Mouse (Mus musculus) yolk sac, embryonic 10.5 days (tissue): ENCODE data around the gene Tmem14a.
A peak's percentile ranks its signal among the peaks of the same experiment; 100 is the strongest.
"Not testable (repeated sequence)": the region's sequence is repeated elsewhere in the genome, so short reads cannot be mapped to it uniquely, and the experiment has no call there.

Experiments
- DNase-seq: peaks from one replicate; pipeline ENCODE4 v3.0.0-alpha.2; 2017; ENCODE audit warnings: low spot score

The Tmem14a gene

GRCm38 (mm10) chr1:21218489-21218919 is at the start of gene Tmem14a:
TSS of gene Tmem14a (plus strand) at chr1:21218575.
- peak; percentile 87 for DNase-seq

GRCm38 (mm10) chr1:21185196-21185595 is 33.2 kb upstream of the Tmem14a start:
- DNase-seq: no peak

- DNase-seq: no peak
These were observed 12.1 kb upstream of the Tmem14a start for GRCm38 (mm10) chr1:21206241-21206640.

DNA sequence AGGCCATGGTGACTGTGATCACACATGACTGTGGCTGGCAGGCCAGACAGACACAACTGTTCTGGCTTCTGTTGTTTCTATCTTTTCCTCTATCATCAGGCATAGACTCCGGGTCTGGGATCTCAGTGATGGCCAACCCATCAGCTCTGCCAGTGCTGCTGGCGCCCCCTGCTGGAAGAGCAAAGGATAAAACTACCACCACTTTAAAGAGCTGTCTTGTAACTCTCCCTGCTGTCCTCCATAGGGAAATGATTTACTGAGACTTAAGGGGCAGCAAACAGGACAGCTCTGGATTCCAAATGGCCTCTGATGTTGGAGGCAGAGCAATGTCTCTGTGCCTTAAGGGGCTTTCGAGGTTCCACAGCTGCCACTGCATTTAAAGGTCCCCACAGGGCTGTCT is 4.8 kb upstream of the Tmem14a start:
- not testable (repeated sequence) for DNase-seq

GRCm38 (mm10) chr1:21213991-21214692 is 4.2 kb upstream of the Tmem14a start:
- DNase-seq: not testable (repeated sequence)

GRCm38 (mm10) chr1:21227756-21228395 is 9.5 kb downstream of the Tmem14a start:
- DNase-seq: no peak

DNA sequence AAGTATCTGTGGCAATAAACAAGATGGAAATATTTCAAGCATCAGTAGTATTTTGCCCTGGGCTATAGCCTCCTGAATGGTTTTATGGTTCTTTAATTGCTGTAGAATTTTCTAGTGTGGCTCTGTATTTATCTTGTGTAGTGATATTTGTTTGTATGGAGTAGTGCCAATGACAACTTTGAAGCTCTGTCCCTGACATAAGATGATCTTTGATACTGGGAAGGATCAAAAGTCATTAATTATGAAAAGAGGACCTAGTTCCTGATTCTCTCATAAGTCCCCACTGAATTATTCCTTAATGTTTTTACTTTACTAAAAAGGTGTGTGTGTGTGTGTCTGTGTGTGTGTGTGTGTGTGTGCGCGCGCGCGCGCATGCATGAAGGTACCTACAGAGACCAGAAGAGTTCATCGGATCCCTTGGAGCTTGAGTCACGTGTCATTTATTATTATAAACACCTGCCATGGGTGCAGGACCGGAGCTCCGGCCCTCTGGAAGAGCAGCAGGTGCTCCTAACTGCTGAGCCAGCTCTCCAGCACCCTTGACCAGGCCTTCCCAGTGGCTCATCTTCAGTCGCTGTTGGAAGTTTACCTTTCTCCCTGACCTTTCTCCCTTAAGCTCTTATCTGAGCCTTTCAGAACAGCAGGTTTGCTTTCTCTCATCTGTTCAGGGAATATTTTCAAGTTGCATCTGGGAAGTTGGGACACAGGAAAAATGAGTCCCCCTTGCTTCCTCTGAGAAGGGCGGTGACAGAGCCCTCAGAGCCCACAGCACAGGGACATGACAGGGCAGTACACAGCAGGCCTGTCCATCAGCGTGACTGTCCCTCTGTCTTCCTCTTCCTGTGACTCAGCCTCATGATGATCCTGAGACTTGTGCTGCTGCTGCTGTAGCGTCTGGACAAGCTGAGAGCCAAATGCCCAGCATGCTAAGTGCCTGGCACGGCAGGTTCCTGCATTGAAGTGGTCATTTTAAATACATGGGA is 10.7 kb downstream of the Tmem14a start:
- peak; percentile 62 for DNase-seq

DNA sequence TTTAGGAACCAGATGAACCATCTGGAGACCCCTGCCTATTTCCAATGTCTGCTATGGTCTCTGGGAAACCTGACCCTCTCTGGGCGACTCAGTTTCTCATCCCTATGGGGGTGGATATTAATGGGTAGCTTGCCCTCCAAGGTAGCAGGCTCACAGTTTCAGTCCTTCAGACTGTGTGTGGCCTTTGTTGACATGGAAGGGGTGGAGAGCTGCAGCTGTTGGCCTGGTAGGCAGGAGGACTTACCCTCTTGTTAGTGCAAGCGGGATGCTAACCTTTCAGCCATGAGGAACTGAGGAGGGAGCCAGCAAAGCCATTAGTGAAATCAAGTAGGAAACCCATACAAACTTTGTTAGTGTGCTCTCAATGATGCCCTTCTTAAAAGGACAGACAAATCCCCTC is 12.0 kb downstream of the Tmem14a start:
- DNase-seq: no peak

GRCm38 (mm10) chr1:21231744-21232464 is 13.5 kb downstream of the Tmem14a start:
- DNase-seq: no peak

DNA sequence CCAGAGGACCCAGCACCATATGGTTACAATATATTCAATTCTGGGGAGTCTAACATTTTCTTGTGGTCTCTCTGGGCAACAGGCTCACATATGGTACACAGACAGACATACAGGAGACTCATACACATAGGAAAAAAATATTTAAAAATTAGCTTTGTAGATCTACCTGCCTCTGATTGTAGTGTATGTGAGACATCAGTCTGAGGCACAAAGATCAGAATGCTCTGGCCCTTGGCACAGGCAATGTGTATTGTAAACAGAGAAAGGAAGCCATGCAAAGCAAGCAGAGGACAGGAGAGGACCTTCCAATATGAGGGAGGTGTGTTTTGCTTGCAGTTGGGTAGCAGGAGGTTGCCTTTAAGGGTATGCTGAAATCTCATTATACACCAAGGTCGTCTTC is 14.1 kb downstream of the Tmem14a start:
- DNase-seq: no peak

DNA sequence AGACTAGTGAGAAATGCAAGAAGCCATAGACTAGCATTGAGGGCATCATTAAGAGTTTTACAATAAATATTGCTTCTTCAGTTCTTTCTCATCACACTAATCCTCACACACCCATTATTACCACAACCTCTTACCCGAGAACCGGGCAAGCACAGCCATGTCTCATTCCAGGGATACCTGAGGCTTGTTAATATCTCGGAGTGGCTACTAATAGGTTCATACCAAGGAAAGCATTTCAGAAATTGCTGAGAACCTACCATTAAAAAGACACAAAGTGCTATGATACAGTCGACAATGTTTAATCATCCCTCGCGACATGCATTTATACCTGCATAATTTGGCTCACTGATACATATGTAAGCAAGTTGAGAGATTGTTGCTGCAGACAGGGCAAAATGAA is 17.0 kb downstream of the Tmem14a start:
- DNase-seq: no peak

DNA sequence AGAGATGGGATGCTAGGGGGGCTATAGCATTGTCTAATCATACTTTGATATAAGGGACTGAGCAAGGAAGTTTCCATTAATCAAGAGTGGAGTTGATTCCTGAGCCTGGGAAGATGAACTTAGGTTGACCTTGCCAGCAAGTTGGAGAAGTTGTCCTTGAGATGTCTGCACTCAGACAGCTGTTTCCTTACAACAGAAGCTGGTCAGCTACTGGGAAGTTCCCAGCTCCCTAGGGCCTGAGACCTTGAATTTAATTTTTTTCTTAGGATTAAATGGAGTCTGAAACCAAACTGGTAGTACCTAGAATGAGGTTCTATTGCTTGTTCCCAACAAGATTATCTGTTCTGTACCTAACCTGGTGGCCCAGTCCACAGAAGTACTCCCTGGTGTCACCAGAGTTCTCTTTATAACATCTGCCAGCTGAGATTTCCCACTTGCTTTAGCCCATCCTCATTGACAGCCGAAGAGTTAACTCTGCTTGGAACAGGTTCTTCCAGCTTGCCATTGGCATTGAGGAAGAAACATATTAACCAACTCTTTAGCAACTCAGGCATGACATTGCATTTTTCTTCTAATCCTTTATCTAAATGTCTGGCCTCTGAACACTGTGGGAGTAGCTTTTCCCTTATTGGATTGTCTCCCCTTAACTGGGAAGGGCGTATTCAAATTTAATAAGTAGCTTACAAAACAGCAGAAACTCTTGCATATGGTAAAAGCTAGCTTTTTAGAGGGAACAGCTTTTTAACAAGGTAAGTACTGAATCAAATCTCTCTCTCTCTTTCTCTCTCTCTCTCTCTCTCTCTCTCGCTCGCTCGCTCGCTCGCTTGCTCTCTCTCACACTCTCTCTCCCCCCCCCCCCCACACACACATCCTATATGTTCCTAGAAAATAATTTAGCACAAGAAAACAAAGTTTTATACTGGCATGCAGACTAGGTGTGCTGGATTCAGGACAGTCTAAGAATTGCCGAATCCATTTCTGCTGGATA is 21.8 kb downstream of the Tmem14a start, which contains the start of gene Gsta3:
Gsta3 (plus strand) TSS at position 679 of the 988 bp plus-strand sequence.
- peak; percentile 45 for DNase-seq

DNA sequence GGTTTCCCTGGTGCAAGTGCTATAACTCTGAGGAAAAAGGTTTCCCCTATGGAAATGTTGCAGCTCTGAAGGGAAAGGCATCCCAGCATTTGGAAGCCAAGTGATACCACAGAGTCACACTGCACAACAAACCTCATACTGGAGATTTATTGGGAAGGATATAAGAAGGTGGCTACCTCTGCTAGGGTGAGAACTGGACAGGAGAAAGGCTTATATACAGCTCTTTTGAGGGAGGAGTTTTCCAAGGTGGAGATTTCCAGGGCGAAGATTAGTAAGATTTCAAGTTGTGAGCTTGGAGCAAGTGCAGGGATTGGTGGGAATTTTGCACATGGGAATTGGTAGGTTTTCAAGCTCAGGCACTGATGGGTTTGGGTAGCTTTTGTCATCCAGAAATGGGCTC is 22.7 kb downstream of the Tmem14a start:
- DNase-seq: no peak

DNA sequence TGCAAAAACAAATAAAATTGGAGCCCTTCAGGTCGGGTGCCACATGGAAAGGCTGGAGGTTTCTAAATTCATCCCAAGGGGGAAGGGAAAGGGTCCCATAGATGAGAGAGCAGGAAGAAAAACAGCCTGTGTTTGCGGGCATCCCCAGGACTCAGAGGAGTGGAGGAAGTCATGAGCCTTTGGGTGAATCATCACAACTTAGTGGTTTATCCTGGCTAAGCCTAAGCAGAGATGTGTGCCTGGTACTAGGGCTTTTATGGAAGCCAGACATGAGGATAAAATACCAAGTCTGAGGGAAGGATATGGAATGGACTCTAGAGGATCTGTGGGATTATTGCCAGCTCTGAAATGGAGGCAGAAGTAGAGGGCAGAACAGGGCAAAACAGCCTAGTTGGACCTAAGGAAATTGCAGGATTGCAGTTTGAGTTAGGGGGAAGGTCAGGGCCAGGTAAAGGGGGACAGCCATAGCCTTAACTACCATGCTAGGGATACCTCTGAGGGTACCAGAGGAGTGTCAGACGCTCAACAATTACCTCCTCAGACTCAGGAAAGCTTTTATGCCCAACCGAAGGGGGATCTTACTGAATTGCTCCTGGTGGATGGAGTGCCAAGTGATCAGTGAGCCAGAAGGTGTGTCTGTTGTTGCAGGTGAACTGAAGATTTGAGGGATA is 26.1 kb downstream of the Tmem14a start:
- no peak for DNase-seq

- DNase-seq: no peak
These were observed 27.8 kb downstream of the Tmem14a start for GRCm38 (mm10) chr1:21246136-21246535.

DNA sequence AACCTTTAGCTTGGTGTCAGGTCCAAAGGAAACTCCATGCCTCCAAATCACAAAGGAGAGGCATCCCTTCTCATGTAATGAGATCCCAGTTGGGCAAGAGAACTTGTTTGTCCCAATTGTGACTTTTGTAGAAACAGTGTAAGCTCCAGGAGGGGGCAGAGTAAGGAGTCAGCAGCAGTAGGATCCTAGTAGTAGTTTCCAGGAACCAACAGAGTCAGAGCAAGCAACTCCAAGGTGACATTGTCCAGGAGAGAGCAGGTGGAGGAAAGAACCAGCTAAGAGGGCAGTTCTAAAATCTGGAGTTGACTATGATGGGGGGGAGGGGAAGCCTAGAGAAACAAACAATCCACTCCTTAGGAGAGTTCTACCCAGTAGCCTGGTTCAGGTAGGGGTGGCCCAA is 29.5 kb downstream of the Tmem14a start:
- no peak for DNase-seq

DNA sequence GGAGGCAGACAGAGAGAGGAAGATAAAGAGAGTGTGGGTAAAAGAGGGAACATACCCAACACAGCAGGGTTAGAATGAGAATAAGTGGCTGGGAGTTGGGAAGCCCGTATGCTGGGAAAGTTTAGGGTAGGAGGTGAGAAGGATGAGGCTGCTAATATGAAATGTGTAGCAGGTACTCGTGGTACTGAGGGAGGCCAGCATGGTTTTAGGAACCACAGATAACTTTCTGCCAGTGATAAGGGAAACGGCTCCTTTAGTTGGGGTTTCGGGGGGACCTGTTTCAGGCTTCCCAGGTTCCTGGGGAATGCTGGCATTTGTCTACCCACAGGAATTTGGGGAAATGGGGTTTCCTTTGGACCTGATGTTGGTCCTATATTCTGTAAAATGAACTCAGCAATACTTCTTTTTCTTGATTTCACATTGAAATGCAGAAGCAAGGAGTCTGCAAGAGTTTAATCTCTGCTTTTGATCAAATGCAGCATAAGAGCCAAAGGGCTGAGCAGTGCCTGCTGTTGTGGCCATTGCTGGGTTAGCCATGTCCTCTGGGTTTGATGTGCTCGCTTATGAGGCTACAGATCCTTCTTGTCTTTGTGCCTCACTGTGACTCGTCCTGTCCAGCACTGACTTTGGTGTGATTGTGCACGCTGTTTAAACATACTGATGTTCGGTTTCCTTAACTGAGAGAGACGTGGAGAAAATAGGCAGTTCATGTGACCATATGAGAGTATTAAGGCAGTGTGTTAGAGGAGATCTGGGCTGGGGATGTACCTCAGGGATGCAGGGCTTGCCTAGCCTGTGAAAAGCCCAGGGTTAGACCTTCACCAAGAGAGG is 30.4 kb downstream of the Tmem14a start:
- no peak for DNase-seq

- peak; percentile 6 for DNase-seq
These were observed 33.3 kb downstream of the Tmem14a start for GRCm38 (mm10) chr1:21251661-21252060.
